Mouse (Mus musculus) cerebellum, adult 2 months (tissue): ENCODE results near the gene Vmn1r203. TPM values are rescaled to one million over a fixed set of nuclear protein-coding genes. Genes with fewer than 3 reads are reported as not detected.
"Not testable (repeated sequence)": the region's sequence is repeated elsewhere in the genome, so short reads cannot be mapped to it uniquely, and the experiment has no call there.

Experiments
- DNase-seq, 2 experiments: peaks; one replicate each; pipeline ENCODE4 v3.0.0; 2021
- H3K27ac ChIP-seq: fragments of 200-500 bp; 2 replicates; pipeline ENCODE4 v1.5.1; 2012; ENCODE audit warnings: low read length, control low read depth, inconsistent platforms; ENCODE audit not compliant: insufficient read depth
- H3K27me3 ChIP-seq: fragments of 200-500 bp; 2 replicates; pipeline ENCODE4 v1.6.1; 2012; ENCODE audit warnings: inconsistent platforms, mild to moderate bottlenecking, low read length, moderate library complexity; ENCODE audit not compliant: control insufficient read depth, insufficient read depth
- H3K4me1 ChIP-seq: fragments of 200-500 bp; 2 replicates; pipeline ENCODE4 v1.6.1; 2011; ENCODE audit warnings: low read length; ENCODE audit not compliant: control insufficient read depth, insufficient read depth
- H3K4me3 ChIP-seq: fragments of 200-500 bp; replicated peaks from 2 replicates; pipeline ENCODE3; 2011; ENCODE audit warnings: mild to moderate bottlenecking, low read depth, low read length, control low read depth; ENCODE audit not compliant: insufficient read depth
- CTCF ChIP-seq: fragments of 200-500 bp; IDR thresholded peaks from 2 replicates; pipeline ENCODE4 v1.5.1; 2011; ENCODE audit warnings: low read depth, mild to moderate bottlenecking, control low read depth, low read length, moderate library complexity, borderline replicate concordance; ENCODE audit not compliant: insufficient read depth
- POLR2A ChIP-seq: fragments of 200-500 bp; IDR thresholded peaks from 2 replicates; pipeline ENCODE4 v1.6.1; 2011; ENCODE audit warnings: low read length, control low read depth, borderline replicate concordance; ENCODE audit not compliant: insufficient read depth
- WGBS: fragments of 180-500 bp; shearing (Covaris S2); methylation state at CpG from one replicate; pipeline ENCODE4 v1.1.7; 2018; 5-methylcytosine and 5-hydroxymethylcytosine counted together
- polyA plus RNA-seq: library from polyadenylated mRNA; depleted of rRNA; stranded (reverse); fragments of >200 nt; gene quantifications from 2 replicates; pipeline ENCODE4 v1.2.3, GENCODE M21; 2012; rRNA removed

Vmn1r203 gene
- not detected in 2 replicates for polyA plus RNA-seq

DNA sequence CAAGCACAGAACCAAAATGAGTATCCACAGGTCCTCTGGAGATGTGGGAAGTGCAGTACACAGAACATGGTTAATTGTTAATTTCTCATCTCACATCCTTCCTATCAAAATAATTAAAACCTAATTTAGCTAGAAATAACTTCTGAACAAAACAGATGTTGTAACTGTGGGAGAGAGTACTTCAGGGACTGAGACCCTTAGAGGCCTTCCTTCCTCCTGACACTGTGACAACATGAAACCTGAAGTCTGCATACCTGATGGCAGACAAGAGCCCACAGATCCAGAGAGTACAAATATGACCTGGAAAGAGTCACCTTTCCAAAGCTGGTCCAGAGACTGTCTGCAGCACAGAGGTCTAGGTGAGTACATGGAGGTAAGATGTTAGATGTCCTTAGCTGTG lies at the start of gene Vmn1r203:
Gene Vmn1r203, plus strand, starts transcription at position 301 of the 400 bp plus-strand sequence.
- no peak within 1 kb of the TSS for H3K4me3 ChIP-seq
- H3K27ac ChIP-seq: no peak within 1 kb of the TSS
- no peak for TF ChIP-seq CTCF
- no peak for TF ChIP-seq POLR2A
- no peaks in the 10 kb centered on the region for H3K27me3 ChIP-seq
- DNase-seq: no peak
- H3K4me1 ChIP-seq: no peaks in the 10 kb centered on the region

- TF ChIP-seq CTCF: no peak
- no peak for TF ChIP-seq POLR2A
- H3K27me3 ChIP-seq: no peaks in the 10 kb centered on the region
- no peak within 1 kb of the TSS for H3K27ac ChIP-seq
- no peaks in the 10 kb centered on the region for H3K4me1 ChIP-seq
- H3K4me3 ChIP-seq: no peak within 1 kb of the TSS
- DNase-seq: no peak
- 63% methylated on average over 1 of the region's 1 CpGs for WGBS
These were observed 46.3 kb upstream of the Vmn1r203 start, which contains the start of gene Vmn1r201 for GRCm38 (mm10) chr13:22471623-22472022. Gene Vmn1r201, plus strand, starts transcription at chr13:22471923.

DNA sequence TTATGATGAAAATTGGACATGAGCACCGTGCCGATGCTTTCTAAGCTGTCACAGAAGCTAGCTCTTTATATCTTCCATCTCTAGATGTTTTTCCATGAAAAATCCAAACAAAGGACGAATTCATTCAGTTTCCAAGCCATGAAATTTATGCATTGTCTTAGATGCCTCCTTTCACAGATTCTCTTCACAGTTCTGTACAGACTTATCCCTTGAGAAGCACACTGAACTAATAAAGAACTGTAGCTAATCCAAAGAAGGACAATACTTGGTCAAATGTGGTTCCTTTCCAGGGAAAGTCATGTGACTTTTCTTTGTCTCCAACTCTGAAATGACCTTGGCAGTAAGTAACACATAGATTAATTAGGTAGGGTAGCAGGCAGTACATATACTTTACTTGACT lies 15.5 kb upstream of the Vmn1r203 start:
- DNase-seq: no peak
- H3K4me1 ChIP-seq: no peaks in the 10 kb centered on the region
- TF ChIP-seq CTCF: no peak
- TF ChIP-seq POLR2A: no peak
- H3K27ac ChIP-seq: no peak overlapping the region
- WGBS: 6% methylated on average over 3 of the region's 3 CpGs
- no peaks in the 10 kb centered on the region for H3K27me3 ChIP-seq
- H3K4me3 ChIP-seq: no peak overlapping the region

DNA sequence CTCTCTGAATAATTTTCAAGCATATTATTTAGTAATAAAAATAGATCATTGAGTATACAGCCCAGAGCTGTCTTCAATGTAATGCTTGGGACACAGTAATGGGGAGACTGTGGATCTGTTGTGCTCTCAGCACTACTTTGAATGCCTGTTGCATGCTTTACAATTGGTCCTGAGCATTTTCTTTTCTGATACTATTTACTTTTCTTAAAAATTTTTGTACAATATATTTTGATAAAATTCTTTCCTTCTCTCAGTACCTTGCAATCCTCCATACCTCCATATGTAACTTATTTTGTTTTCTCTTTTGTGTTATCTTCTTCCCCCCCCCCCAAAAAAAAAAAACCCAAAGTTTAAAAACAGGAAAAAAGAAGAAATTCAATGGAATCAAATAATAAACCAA lies 12.6 kb upstream of the Vmn1r203 start, which contains the start of gene Vmn1r202:
Gene Vmn1r202, minus strand, starts transcription at position 101 of the 400 bp plus-strand sequence.
- H3K4me1 ChIP-seq: no peaks in the 10 kb centered on the region
- no peaks in the 10 kb centered on the region for H3K27me3 ChIP-seq
- H3K4me3 ChIP-seq: no peak within 1 kb of the TSS
- H3K27ac ChIP-seq: no peak within 1 kb of the TSS
- DNase-seq: no peak
- TF ChIP-seq POLR2A (no peak), CTCF (no peak)

DNA sequence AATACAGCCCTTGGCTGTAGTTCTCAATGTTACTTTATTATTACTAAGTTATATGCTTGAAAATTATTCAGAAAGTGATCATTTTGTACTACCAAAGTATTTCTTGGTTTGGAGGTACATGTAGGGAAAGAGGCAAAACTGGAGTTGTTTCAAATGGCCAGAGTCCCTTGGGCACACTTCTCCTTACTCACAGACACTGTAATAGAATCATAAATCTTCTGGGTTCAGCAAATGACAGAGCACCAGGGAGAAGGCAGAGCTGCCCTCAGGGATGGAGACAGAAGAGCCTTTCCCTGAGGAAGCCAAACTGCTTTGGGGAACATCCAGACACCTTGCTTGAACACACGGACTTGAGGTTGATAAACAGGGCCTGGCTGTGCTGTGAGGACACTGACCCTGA lies 35.0 kb downstream of the Vmn1r203 start, which contains the start of gene Vmn1r204:
Gene Vmn1r204, plus strand, starts transcription at position 301 of the 400 bp plus-strand sequence.
- not testable (repeated sequence) for H3K27ac ChIP-seq, H3K4me3 ChIP-seq, H3K27me3 ChIP-seq, H3K4me1 ChIP-seq, DNase-seq
- WGBS: 63% methylated on average over 1 of the region's 1 CpGs

- WGBS: 76% methylated on average over 3 of the region's 3 CpGs
- DNase-seq, H3K4me3 ChIP-seq, H3K27ac ChIP-seq, H3K4me1 ChIP-seq, H3K27me3 ChIP-seq: not testable (repeated sequence)
These were observed 57.0 kb downstream of the Vmn1r203 start for GRCm38 (mm10) chr13:22574911-22575310.

Other genes with a start within 250 kb of the Vmn1r203 start
- not detected in 2 replicates for gene Vmn1r195, start 247.6 kb upstream of the Vmn1r203 start, polyA plus RNA-seq
- not detected in 2 replicates for gene Vmn1r196, start 228.2 kb upstream of the Vmn1r203 start, polyA plus RNA-seq
- gene Vmn1r197, start 193.5 kb upstream of the Vmn1r203 start, polyA plus RNA-seq: not detected in 2 replicates
- gene Vmn1r198, start 167.8 kb upstream of the Vmn1r203 start, polyA plus RNA-seq: not detected in 2 replicates
- not detected in 2 replicates for gene Vmn1r199, start 138.3 kb upstream of the Vmn1r203 start, polyA plus RNA-seq
- gene Vmn1r200, start 127.7 kb upstream of the Vmn1r203 start, polyA plus RNA-seq: 0.10 TPM in 1 of 2 replicates, not detected in the other
- gene Vmn1r201, start 46.2 kb upstream of the Vmn1r203 start, polyA plus RNA-seq: not detected in 2 replicates
- 0.03 TPM in 1 of 2 replicates, not detected in the other for gene Vmn1r202, start 12.7 kb upstream of the Vmn1r203 start, polyA plus RNA-seq
- gene Vmn1r204, start 35.1 kb downstream of the Vmn1r203 start, polyA plus RNA-seq: not detected in 2 replicates
- not detected in 2 replicates for gene Vmn1r205, start 74.9 kb downstream of the Vmn1r203 start, polyA plus RNA-seq
- 0.43 and 0.56 TPM in 2 replicates for gene Vmn1r206, start 106.1 kb downstream of the Vmn1r203 start, polyA plus RNA-seq
- 0.08 TPM in 2 replicates for gene Vmn1r207-ps, start 211.5 kb downstream of the Vmn1r203 start, polyA plus RNA-seq